Mouse (Mus musculus) G1E-ER4 (cell line): ENCODE results near the gene Pon3. TPM values are rescaled to one million over a fixed set of nuclear protein-coding genes. Genes with fewer than 3 reads are reported as not detected.

Experiments
- GATA1 ChIP-seq: IDR thresholded peaks from one replicate; pipeline ENCODE4 v1.8.0; 2012; ENCODE audit warnings: low read length, inconsistent platforms
- polyA plus RNA-seq: library from polyadenylated mRNA; stranded (reverse); fragments of >175 nt; gene quantifications from 2 replicates; pipeline ENCODE4 v1.2.3, GENCODE M21; 2012

Gene Pon3
- polyA plus RNA-seq, 1 experiment, result 1.6 TPM

GRCm38 (mm10) chr6:5207817-5208216 lies 48.3 kb downstream of the Pon3 start:
- no peak for TF ChIP-seq GATA1

GRCm38 (mm10) chr6:5199916-5200315 lies 56.2 kb downstream of the Pon3 start:
- no peak for TF ChIP-seq GATA1

- TF ChIP-seq GATA1, result no peak
These were observed 56.6 kb downstream of the Pon3 start for GRCm38 (mm10) chr6:5199376-5199905.

- no peak for TF ChIP-seq GATA1
These were observed 57.5 kb downstream of the Pon3 start for GRCm38 (mm10) chr6:5198590-5198989.

- TF ChIP-seq GATA1, result no peak
These were observed 62.4 kb downstream of the Pon3 start, which contains the start of gene Pon1 for GRCm38 (mm10) chr6:5193693-5194092. Gene Pon1, minus strand, starts transcription at chr6:5193946.

- no peak for TF ChIP-seq GATA1
These were observed 65.3 kb downstream of the Pon3 start for GRCm38 (mm10) chr6:5190761-5191160.

GRCm38 (mm10) chr6:5189507-5189906 lies 66.6 kb downstream of the Pon3 start:
- TF ChIP-seq GATA1, result no peak

GRCm38 (mm10) chr6:5188938-5189337 lies 67.1 kb downstream of the Pon3 start:
- TF ChIP-seq GATA1, result no peak

- no peak for TF ChIP-seq GATA1
These were observed 68.0 kb downstream of the Pon3 start for GRCm38 (mm10) chr6:5188036-5188435.

- TF ChIP-seq GATA1, result no peak
These were observed 68.5 kb downstream of the Pon3 start for GRCm38 (mm10) chr6:5187586-5187985.

GRCm38 (mm10) chr6:5186229-5186950 lies 69.7 kb downstream of the Pon3 start:
- no peak for TF ChIP-seq GATA1

- no peak for TF ChIP-seq GATA1
These were observed 75.4 kb downstream of the Pon3 start for GRCm38 (mm10) chr6:5180645-5181044.

- TF ChIP-seq GATA1, result no peak
These were observed 76.9 kb downstream of the Pon3 start for GRCm38 (mm10) chr6:5179189-5179588.

GRCm38 (mm10) chr6:5177967-5178891 lies 77.9 kb downstream of the Pon3 start:
- TF ChIP-seq GATA1, result no peak

GRCm38 (mm10) chr6:5174179-5174812 lies 81.8 kb downstream of the Pon3 start:
- TF ChIP-seq GATA1, result no peak

- TF ChIP-seq GATA1, result no peak
These were observed 83.5 kb downstream of the Pon3 start for GRCm38 (mm10) chr6:5172571-5172970.
